Mouse (Mus musculus) activated CD4-positive, CD25-positive, alpha-beta regulatory T cell, adult 4 months (primary cell): ENCODE data around the gene Ccdc188. TPM values are rescaled to one million over a fixed set of nuclear protein-coding genes. Genes with fewer than 3 reads are reported as not detected.
"Not testable (repeated sequence)": the region's sequence is repeated elsewhere in the genome, so short reads cannot be mapped to it uniquely, and the experiment has no call there.

Source experiments
- ATAC-seq: one replicate; pipeline ENCODE4 v1.8.0; 2017
- polyA plus RNA-seq, 2 experiments: library from polyadenylated mRNA; unstranded; fragments of 100-300 nt; shearing (Covaris generic); gene quantifications; one replicate each; pipeline ENCODE4 v1.2.1; 2017

Gene Ccdc188
- not detected for polyA plus RNA-seq

DNA sequence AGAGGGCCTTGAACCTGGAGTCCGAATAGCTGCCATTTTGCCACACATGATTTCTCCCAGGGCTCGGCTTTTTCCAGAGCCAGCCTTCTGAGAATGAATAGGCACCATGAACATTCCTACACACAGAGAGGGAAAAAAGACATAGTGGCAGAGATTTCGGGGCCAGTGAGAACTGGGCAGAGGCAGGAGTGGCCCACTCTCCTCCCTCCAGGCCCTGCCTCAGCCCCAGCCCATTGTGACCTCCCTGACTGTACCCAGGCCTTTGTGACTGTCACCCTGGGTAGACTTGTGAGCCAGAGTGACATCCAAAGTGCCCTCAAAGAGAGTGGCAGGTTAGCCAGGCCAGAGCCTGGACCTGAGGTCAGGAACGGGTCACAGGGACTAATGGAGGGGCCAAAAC lies at the start of gene Ccdc188:
Gene Ccdc188 (plus strand): TSS at position 301 of the 400 bp plus-strand sequence.
- ATAC-seq: no peak

DNA sequence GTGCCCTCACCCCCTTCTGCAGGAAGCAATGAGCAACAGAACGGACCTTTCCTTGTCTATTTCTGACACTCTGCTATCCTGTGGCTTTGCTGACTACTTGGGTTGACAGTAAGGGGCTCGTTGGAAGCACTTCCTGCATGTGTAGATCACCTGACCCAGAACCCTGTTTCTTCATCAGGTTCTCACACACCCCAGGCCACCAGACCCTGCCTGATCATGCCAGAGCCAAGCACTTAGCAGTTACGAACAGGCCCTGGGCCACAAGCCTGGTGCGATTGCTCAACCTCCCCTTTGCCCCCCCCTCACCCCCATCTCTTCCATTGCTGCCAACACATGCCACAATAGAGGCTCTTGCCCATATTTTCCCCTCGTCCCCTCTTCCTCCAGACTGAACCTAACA lies 48.5 kb upstream of the Ccdc188 start:
- ATAC-seq: no peak

DNA sequence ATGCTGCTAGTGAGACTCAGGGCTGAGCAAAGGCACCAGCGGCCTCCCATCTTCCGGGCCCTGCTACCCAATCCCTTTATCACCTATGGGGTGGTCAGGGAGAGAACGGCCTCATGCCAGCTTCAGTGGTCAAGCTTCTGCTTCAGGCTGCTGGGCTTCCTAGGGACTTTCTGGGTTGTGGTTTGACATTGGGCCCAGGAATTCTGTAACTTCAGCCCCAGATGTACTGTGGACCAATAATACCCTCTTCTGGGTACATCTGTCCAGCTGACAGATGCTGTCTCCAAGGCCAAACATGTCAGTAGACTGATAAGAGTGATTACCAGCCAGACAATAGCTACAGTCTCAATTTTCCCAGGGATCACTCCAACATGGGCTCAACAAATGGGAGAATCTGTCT lies 47.9 kb upstream of the Ccdc188 start:
- ATAC-seq: no peak

DNA sequence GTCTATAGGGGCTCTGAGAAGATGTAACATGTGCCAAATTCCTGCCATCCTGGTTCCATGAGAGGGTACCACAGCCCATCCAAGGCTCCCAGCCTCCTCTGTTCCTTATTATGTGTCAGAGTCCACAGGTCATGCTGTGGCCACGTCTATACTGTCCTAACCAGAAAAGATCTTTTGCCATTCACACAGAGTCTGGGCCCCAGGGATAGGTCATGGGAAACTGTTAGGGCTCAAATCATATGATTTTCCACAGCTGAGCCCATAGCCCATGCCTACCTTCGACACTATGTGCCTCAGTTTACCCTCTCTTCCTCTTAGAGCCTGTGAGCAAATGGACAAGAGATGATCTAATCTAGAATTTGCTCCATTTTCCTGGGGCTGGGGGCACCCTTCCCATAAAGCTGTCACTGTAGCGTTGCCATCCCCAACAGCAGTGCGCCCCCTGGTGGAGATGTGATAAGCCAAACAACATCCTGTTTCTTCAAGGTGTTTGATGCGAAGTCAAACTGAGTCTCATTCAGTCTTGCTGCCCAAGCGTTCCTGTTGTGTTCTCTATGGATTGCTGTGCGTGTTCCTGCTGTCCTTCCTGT lies 45.3 kb upstream of the Ccdc188 start:
- no peak for ATAC-seq

DNA sequence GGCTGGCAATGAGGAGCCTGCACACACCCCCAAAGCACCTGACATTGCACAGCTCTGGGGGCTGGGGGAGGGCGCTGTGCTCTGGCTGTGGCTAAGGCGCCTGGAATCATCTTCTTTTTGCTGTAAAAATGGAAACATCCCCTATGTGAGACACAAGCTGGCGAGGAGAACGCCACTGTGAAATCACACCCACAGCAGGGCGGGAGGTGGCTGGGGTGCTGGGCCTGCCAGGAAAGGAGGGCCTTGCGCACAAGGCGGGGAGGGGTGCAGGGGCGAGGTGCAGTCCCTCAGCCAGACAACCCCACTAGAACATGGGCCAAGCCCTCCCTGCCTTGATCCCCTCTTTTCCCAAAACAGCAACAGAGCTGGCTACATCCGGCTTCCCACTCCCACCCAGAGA lies 44.4 kb upstream of the Ccdc188 start:
- ATAC-seq: no peak

DNA sequence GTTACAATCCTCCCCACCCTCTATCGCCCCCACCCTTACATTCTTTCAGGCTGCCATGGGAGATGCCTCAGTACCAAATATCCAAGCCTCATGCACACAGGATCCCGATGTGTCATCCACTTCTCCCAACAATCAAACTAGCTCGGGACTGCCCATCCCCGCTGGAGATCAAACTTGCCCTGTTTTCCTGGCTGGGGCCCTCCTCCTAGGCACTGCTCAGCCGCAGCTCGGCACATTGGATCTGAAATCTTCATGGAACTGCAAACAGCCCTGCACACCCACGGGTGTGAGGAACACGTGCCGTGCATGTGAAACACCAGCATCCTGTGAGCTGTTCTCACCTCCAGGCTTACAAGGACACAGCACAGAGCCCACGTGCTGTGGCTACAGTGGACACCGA lies 43.9 kb upstream of the Ccdc188 start:
- ATAC-seq: no peak

DNA sequence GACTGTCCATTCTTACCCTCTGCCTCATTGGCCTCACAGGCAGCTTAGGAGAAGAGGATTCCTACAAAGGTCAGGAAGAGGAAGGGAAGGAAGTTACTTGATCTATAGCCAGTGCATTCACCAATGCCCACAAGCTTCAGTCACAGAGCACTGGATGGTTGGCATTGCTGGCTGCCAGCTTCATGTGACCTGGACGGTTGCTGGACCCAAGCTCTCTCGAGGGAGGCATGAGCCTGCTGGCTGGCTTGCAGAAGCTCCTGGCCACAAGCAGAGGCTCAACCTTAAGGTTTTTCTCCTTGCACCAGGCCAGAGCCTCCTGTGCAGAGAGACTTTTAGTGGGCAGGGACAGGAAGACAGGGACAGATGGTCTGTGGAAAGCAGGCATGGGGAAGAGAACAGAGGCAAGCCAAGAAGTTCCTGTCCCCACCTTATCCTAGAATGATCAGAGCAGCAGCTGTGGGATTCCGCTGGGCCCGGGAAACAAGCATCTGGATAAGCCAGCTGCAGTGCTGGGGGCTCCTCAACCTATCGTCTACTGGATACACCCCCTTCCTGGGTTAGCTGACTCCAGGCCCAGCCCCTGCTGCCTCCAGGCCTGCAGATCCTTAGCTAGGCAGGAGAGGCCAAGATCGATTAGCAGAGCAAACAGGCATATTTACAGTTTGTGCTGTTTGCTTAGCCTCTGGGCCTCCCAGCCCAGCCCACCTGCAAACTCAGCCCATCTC lies 41.7 kb upstream of the Ccdc188 start:
- no peak for ATAC-seq

DNA sequence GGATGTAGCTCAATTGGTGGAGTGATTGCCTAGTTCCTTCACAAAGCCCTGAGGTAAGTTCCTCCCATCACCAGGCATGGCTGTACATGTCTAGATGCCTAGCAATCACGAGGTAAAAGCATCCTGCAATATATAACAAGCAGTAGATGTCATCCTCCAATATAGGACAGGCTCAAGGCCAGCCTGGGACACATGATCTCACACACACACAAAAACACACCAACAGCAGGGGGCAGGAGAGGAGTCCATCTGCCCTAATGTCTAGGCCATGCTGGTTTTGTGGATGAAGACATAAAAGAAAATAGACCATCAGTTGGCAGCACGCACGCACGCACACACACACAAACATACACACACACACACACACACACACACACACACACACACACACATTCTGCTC lies 40.9 kb upstream of the Ccdc188 start:
- no peak for ATAC-seq

DNA sequence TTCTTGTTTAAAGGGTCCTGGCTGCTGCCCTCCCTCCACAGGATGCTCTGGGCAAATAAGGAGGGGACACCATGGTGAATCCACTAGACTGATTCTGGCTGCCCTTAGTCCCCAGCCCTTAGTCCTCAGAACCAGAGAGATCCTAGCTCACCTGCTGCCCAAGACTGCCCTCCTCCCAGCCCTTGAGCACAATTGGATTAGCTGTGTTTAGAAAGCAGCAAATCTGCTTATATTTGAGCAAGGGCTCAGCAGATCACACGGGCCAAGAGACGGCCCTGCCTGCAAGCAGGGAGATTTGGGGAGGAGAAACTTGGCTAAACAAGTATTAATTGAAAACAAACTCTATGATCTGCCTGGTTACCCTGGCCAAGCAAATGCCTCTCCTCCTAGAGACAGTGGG lies 38.1 kb upstream of the Ccdc188 start:
- ATAC-seq: no peak

DNA sequence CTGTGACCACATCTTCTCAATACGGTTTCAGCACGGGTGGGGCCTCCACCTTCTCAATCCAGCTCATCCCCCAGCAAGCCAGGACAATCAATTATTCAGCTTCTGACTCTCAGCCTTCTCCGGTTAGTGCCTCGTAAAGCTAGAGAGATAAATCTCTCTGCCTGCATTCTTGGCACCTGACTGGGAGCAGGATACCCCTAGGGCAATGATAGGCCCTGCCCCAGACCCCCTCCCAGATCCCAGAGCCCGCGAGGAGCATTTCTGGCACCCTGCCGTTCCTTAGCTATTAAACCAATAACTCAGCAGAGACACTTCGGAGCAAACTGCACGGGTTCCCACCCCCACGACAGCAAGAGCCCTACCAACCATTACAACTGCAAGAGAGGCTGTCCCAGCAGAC lies 36.3 kb upstream of the Ccdc188 start:
- no peak for ATAC-seq

DNA sequence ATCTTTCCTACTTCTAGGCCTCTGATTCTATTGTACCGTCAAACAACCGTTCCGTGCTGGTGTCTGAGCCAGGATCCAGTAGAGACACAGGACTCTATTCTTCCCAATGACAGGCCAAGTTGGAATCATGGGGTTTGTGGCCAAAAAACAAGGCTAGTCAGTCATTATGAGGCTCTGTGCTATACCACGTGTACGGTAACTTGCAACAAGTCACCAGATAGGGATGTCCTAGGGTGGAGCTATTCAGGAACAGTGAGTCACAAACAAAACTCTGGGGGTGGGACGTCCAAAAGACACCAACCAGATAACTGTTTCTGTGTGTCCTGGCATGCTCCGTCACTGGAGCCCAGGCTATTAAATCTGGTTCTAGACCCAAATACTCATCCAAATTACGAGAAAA lies 34.9 kb upstream of the Ccdc188 start:
- ATAC-seq: no peak

DNA sequence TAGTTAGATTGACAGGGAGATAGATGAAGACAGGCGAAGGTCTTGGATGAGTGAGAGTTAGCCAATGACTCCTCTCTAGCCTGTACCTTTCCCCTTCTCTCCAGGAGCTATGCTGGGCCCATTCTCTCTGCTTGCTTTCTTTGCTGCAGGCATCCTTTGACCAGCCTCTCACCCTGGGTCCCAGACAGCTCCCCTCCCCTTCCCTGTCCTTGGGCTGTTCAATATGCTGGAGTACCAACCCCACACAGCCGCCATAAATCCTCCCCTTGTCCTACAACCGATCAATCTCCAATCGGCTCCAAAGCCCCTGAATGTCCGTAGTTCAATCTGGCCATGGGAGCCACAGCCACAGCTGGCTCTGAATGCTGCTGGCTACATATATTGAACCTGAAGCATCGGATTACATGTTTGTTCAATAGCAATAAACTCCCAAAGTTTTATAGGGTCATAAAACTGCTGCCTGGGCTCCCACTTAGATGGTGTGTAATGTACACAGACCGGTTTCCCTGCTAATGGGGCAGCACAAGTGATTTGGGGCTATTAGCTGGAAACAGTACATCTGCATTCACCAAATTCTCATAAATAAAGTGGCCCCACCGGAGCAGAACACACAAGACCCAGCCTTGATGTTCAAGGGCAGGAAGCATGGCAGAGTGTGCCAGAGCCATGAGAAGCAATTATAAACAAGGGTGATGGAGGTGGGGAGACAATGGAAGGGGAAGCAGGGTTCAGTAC lies 31.8 kb upstream of the Ccdc188 start:
- no peak for ATAC-seq

DNA sequence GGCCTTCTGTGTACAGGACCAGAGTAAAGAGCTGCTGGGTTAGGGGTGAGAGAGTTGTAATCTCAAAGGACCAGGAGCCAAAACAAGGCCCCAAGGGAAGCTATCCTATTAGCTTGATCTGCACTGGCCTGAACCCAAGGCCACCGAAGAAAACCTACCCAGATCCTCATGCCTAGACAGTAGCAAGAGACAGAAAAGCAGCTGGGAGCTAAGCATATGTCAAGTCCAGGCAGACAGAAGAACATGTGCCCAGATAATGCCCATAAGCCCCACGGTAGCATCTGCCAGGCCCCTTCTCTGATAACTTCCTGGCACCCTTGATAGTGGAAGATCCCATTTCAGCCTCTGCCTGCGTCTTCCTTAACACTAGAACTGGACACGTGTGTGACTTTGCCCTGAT lies 30.9 kb upstream of the Ccdc188 start:
- no peak for ATAC-seq

DNA sequence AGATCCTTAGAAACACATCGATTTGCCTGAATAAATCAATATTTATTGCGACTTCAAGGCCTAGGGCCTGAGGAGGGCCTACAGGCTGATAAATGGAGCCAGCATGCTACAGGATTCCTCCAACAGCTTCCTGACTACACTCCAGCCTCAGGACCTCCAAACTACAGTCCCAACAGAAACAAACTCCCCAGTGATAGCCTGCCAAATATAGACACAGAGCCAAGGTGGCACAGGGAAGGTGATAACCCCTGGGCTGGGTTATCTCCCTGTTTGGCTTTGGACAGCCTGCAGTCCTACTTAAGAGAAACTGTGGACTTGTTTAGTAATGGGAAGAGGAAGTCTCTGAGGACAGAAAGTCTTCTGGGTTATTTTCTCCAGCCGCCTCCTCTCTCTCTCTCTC lies 30.5 kb upstream of the Ccdc188 start:
- no peak for ATAC-seq

DNA sequence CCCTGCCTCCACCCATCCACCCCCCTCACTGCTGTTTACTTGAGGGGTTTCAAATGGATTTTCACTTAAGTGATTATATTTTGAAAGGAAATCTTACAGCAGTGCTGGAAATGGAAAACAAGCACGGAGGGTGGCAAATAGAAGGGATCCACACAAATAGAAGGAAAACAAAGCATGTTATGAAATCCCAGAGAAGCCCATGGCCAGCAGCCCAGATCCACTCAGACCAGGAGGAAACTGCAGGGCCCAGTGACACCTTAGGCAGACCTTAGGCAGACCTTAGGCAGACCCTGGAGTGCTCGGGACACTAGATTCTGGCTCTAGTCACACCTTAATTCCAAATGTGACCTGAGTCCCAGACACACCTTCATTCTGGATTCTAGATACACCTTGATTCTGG lies 26.7 kb upstream of the Ccdc188 start:
- no peak for ATAC-seq

DNA sequence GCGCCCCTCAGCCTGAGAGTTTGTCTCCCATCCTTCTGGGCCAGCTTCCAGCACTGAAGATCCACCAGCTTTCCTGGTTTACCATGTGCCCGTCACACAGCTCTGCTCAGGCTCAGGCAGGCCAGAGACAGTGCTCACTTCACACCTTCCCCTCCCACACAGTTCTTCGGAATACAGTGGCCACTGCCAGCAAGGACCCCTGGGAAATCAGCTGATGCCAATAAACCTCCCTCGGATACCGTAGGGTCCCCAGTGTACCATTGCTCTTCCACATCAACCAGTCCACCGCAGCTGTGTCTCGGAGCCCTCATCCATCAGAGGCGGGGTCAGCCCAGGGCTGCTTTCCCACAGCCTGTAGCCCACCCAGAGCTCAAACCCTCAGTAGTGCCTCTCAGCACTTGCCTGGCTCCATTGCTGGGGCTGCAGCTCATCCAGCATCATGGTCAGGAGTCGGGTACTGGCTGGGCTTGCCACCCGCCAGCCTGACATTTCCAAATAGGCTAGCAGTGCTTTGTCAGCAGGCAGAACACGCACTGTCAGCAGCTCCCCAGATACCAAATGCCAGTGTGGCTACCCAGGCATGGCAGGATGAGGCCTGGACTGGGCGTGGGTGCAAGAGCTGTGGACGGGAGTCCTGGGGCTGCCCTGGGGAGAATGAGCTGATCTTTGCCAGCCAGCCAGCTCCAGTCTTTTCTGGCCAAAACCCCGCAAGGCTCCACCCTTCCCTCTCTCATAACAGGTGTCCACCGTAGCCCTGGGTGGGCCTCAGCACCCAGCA lies 23.3 kb upstream of the Ccdc188 start:
- ATAC-seq: no peak

DNA sequence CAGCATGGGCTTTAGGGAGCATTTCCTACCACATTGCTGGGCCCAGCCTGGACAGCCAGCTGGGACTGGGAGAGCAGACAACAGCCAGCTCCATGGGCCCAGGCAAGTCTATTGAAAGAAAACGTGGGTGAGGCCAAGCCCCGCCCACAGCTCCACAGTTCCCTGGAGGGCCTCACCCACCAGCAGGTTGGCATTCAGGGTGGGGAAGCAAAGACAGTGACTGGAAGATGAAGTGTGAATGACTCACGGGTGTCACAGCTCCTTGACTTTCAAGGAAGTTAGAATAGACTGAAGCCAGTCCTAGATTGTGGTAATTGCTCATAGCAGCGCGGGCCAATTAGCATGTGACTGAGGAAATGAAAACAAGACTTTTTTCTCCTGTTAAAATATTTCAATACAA lies 22.6 kb upstream of the Ccdc188 start:
- ATAC-seq: no peak

DNA sequence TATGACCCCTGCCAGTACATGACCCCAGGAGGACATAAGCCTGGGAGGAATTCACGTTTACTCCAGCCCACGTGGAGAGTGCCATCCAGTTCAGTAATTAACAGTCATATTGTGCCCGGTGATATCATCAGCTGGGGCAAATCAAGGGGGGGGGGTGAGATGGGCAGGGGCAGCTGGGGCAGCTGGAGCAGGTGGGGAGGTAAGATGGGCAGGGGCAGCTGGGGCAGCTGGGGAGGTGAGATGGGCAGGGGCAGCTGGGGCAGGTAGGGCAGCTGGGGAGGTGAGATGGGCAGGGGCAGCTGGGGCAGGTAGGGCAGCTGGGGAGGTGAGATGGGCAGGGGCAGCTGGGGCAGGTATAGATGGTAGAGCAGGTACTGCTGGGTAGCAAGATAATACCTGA lies 22.1 kb upstream of the Ccdc188 start:
- ATAC-seq: not testable (repeated sequence)

DNA sequence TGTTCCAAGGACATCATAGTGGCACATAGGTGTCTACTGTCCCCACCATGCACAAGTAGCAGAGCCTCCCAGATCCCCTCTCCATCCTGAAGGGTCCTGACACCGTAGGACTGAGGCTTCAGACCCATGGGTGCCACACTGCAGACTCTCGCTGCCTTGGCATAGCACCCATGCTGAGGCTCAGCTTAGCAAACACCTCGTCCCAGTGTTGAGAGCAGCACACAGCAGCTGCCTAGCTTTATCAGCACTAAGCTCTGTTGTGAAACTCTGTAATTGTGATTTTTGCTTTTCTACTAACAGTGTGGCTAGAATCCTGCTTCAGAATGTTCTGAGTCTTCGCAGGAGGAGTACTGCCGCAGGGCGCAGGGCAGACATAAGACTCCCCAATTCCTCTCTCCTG lies 19.8 kb upstream of the Ccdc188 start:
- ATAC-seq: no peak

DNA sequence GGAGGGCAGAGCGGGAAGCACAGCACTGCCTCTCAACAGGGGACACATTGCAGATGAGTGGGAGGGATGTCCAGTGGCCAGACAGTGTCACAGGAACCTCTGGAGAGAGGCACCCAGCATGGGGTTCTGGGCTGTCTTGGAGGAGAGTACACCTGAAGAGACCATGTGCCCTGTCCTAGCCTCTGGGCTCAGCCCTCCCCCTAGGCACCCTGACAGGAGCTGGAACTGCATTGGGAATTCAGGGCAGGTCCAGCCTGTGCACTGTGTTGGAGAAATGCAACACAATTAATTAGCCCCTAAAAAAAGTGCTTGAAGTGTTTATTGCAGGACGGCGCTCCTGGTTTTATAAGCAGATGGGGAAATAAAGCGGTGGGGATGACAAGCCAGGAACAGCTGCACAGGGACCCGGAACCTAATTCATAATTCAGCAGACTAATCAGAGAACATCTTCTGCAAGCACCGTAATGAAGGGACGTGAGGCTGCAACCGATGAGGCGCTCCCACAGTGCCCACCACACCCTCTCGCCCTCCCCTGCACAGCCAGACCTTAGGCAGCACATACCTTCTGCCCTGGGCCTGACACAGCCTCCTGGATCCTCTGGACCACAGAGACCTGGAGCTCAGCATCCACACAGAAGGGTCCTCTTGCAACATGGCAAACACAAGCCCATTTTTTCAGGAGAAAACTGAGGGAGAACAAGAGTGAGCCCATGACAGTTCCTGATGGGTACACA lies 19.1 kb upstream of the Ccdc188 start:
- ATAC-seq: no peak

DNA sequence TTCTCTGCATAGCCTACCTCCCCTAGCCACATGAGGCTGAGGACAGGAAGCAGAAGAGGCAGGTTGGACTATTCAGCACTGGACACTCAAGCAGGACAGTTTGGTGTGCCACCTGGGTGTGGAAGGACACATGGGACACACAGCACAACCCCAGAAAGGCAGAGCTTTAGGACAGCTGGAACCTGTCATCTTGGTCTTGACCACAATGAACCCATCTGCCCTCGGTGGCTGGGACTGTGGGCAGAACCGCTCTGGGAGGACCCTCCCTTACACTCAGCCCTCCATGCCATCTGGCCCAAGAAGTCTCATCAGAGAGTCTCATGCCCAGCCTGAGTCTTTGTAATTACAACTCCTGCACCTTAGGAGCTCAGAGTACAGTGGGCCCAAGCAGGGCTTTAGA lies 17.6 kb upstream of the Ccdc188 start:
- ATAC-seq: no peak

DNA sequence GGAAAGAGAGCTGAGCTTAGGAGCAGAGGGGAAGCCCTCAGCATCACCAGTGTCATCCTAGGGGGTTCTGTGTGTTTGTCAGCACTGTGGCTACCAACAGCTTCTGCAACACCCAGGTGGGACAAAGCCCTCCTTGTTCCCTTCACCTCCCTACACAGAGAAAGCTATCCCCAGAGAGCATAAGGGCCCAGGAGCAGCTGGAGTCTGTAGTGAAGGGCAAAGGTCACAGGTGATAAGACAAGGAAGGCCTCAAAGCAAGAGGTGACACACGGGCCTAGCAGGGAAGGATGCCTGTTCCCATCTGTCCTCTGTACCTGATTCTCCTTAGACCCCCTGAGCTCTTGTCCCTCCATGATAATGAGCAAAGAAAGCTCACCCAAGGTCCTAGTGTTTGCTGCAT lies 16.1 kb upstream of the Ccdc188 start:
- ATAC-seq: no peak

DNA sequence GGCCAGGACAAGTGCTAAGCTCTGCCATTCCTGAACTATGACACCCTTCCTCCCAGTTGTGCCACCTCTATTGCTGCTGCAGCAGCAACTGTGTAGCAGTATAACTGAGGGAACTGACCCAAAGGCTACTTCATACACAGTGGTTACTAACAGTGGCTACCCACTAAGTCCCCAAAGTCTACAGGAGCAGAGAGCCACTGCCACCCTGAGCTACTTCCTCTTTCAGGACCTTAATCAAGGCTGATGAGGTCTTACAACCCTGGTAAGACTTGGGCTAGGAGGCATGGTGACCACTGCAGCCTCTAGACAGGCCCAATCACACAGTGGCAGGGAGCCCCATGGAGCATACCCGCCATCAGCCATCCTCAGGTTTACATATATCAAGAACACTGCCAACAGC lies 15.6 kb upstream of the Ccdc188 start:
- no peak for ATAC-seq
